Mouse (Mus musculus): ENCODE results near the gene Pik3r4. TPM values are rescaled to one million over a fixed set of nuclear protein-coding genes. Genes with fewer than 3 reads are reported as not detected.

Gene Pik3r4
- total RNA-seq (2014; rRNA removed), result 25.5 and 35.9 TPM in 2 replicates
- 12.3 and 12.8 TPM in 2 replicates for polyA plus RNA-seq (2015; fragmentation: Nextera tagmentation; extraction: Ambion mirVana)

GRCm38 (mm10) chr9:105642460-105643371 is at the start of gene Pik3r4:
TSS of gene Pik3r4 (plus strand) at chr9:105642978.
- peak; percentile 78 for ATAC-seq (ENCODE audit: low FRiP score)
- no peak for TF ChIP-seq CTCF (IDR thresholded peaks at IDR 0.05)
- peak within 1 kb of the TSS; percentile 60; the same call in 1 of the 2 replicates for H3K27ac ChIP-seq (ENCODE audit: low read depth, low read length)

GRCm38 (mm10) chr9:105598906-105599305 is 43.9 kb upstream of the Pik3r4 start:
- WGBS, result 87% methylated on average over 4 of the region's 4 CpGs
- ATAC-seq (ENCODE audit: low FRiP score) (no peak), DNase-seq (ENCODE audit: low spot score) (no peak)
- Histone ChIP-seq H3K27ac (ENCODE audit: low read depth, low read length) (no peak overlapping the region), H3K4me1 (ENCODE audit: insufficient read depth, low read length) (no peaks in the 10 kb centered on the region), H3K9ac (replicated peaks; ENCODE audit: low read length, poor library complexity, severe bottlenecking) (no peak overlapping the region), H3K4me2 (ENCODE audit: low read depth, low read length, poor library complexity, severe bottlenecking) (no peak overlapping the region), H3K27me3 (ENCODE audit: insufficient read depth, low read length) (no peaks in the 10 kb centered on the region), H3K9me3 (ENCODE audit: low read length) (no peaks in the 10 kb centered on the region), H3K36me3 (ENCODE audit: insufficient read depth, low read length) (no peaks in the 10 kb centered on the region), H3K4me3 (ENCODE audit: low read depth, low read length) (no peak overlapping the region)
- no peak for TF ChIP-seq CTCF (IDR thresholded peaks at IDR 0.05)

More at GRCm38 (mm10) chr9:105642460-105643371, at the start of gene Pik3r4:
- Histone ChIP-seq H3K4me1 (ENCODE audit: insufficient read depth, low read length) (no peaks in the 10 kb centered on the region; the same call in 1 of the 2 replicates), H3K4me3 (ENCODE audit: low read depth, low read length) (peak within 1 kb of the TSS; percentile 77), H3K9me3 (ENCODE audit: low read length) (no peaks in the 10 kb centered on the region), H3K27me3 (ENCODE audit: insufficient read depth, low read length) (no peaks in the 10 kb centered on the region), H3K4me2 (ENCODE audit: low read depth, low read length, poor library complexity, severe bottlenecking) (peak within 1 kb of the TSS; percentile 83), H3K36me3 (ENCODE audit: insufficient read depth, low read length) (0 out of 2 replicates have a peak, but pooled peaks cover 3% of the 10 kb centered on the region), H3K9ac (replicated peaks; ENCODE audit: low read length, poor library complexity, severe bottlenecking) (peak within 1 kb of the TSS; percentile 84)
- 4% methylated on average over 37 of the region's 37 CpGs for WGBS
- peak; percentile 96 for DNase-seq (ENCODE audit: low spot score)

- Histone ChIP-seq H3K36me3 (ENCODE audit: insufficient read depth, low read length) (no peaks in the 10 kb centered on the region), H3K9me3 (ENCODE audit: low read length) (no peaks in the 10 kb centered on the region), H3K27ac (ENCODE audit: low read depth, low read length) (no peak overlapping the region), H3K27me3 (ENCODE audit: insufficient read depth, low read length) (no peaks in the 10 kb centered on the region), H3K4me1 (ENCODE audit: insufficient read depth, low read length) (no peaks in the 10 kb centered on the region; the same call in 1 of the 2 replicates), H3K4me2 (ENCODE audit: low read depth, low read length, poor library complexity, severe bottlenecking) (no peak overlapping the region), H3K9ac (replicated peaks; ENCODE audit: low read length, poor library complexity, severe bottlenecking) (no peak overlapping the region), H3K4me3 (ENCODE audit: low read depth, low read length) (no peak overlapping the region)
- no peak for ATAC-seq (ENCODE audit: low FRiP score)
- TF ChIP-seq CTCF (IDR thresholded peaks at IDR 0.05), result no peak
- DNase-seq (ENCODE audit: low spot score), result peak; percentile 72
- WGBS, result 87% methylated on average over 15 of the region's 15 CpGs
Observed at GRCm38 (mm10) chr9:105611980-105612771, 30.6 kb upstream of the Pik3r4 start.

- ATAC-seq (ENCODE audit: low FRiP score) (no peak), DNase-seq (ENCODE audit: low spot score) (peak; percentile 81)
- Histone ChIP-seq H3K9ac (replicated peaks; ENCODE audit: low read length, poor library complexity, severe bottlenecking) (no peak overlapping the region), H3K27me3 (ENCODE audit: insufficient read depth, low read length) (no peaks in the 10 kb centered on the region), H3K4me1 (ENCODE audit: insufficient read depth, low read length) (no peaks in the 10 kb centered on the region; the same call in 1 of the 2 replicates), H3K4me2 (ENCODE audit: low read depth, low read length, poor library complexity, severe bottlenecking) (no peak overlapping the region), H3K27ac (ENCODE audit: low read depth, low read length) (no peak overlapping the region), H3K36me3 (ENCODE audit: insufficient read depth, low read length) (no peaks in the 10 kb centered on the region), H3K9me3 (ENCODE audit: low read length) (no peaks in the 10 kb centered on the region), H3K4me3 (ENCODE audit: low read depth, low read length) (no peak overlapping the region)
- TF ChIP-seq CTCF (IDR thresholded peaks at IDR 0.05), result no peak
- 64% methylated on average over 7 of the region's 7 CpGs for WGBS
Observed at GRCm38 (mm10) chr9:105612919-105613318, 29.9 kb upstream of the Pik3r4 start.

GRCm38 (mm10) chr9:105615952-105616351 is 26.8 kb upstream of the Pik3r4 start:
- 79% methylated on average over 2 of the region's 2 CpGs for WGBS
- no peaks in the 10 kb centered on the region for H3K27me3 ChIP-seq (ENCODE audit: insufficient read depth, low read length)
- H3K36me3 ChIP-seq (ENCODE audit: insufficient read depth, low read length), result no peaks in the 10 kb centered on the region
- no peaks in the 10 kb centered on the region; the same call in 1 of the 2 replicates for H3K4me1 ChIP-seq (ENCODE audit: insufficient read depth, low read length)
- no peak overlapping the region for H3K4me3 ChIP-seq (ENCODE audit: low read depth, low read length)
- no peak overlapping the region for H3K27ac ChIP-seq (ENCODE audit: low read depth, low read length)
- no peak overlapping the region for H3K9ac ChIP-seq (replicated peaks; ENCODE audit: low read length, poor library complexity, severe bottlenecking)
- DNase-seq (ENCODE audit: low spot score) (no peak), ATAC-seq (ENCODE audit: low FRiP score) (no peak)
- H3K4me2 ChIP-seq (ENCODE audit: low read depth, low read length, poor library complexity, severe bottlenecking), result no peak overlapping the region
- no peak for TF ChIP-seq CTCF (IDR thresholded peaks at IDR 0.05)
- no peaks in the 10 kb centered on the region for H3K9me3 ChIP-seq (ENCODE audit: low read length)
